Mouse (Mus musculus): ENCODE measurements around the gene Prnp. TPM values are rescaled to one million over a fixed set of nuclear protein-coding genes. Genes with fewer than 3 reads are reported as not detected.

Prnp gene
- polyA plus RNA-seq, 1 experiment from 2014 or later = 148 TPM

GRCm38 (mm10) chr2:131952456-131952855 lies 42.7 kb downstream of the Prnp start:
- no peak overlapping the region for H3K4me3 ChIP-seq (replicated peaks)
- H3K27ac ChIP-seq (replicated peaks) = no peak overlapping the region
- H3K36me3 ChIP-seq = no peaks in the 10 kb centered on the region
- H3K4me2 ChIP-seq = peak overlapping the region; percentile 43; the same call in 1 of the 2 replicates
- ATAC-seq (ENCODE audit: low FRiP score) = no peak
- peaks cover 29% of the 10 kb centered on the region for H3K4me1 ChIP-seq
- peaks cover 30% of the 10 kb centered on the region for H3K27me3 ChIP-seq (replicated peaks)
- WGBS = 50% methylated on average over 2 of the region's 2 CpGs
- no peak overlapping the region for H3K9ac ChIP-seq (replicated peaks)
- H3K9me3 ChIP-seq (replicated peaks) = no peaks in the 10 kb centered on the region

GRCm38 (mm10) chr2:131952961-131953538 lies 43.3 kb downstream of the Prnp start:
- peak overlapping the region; percentile 43 for H3K4me2 ChIP-seq
- no peak for ATAC-seq (ENCODE audit: low FRiP score)
- H3K27ac ChIP-seq (replicated peaks) = no peak overlapping the region
- no peaks in the 10 kb centered on the region for H3K36me3 ChIP-seq
- peaks cover 30% of the 10 kb centered on the region for H3K27me3 ChIP-seq (replicated peaks)
- 19% methylated on average over 29 of the region's 29 CpGs for WGBS
- H3K9ac ChIP-seq (replicated peaks) = no peak overlapping the region
- H3K4me3 ChIP-seq (replicated peaks) = no peak overlapping the region; the same call in 1 of the 2 replicates
- H3K9me3 ChIP-seq (replicated peaks) = no peaks in the 10 kb centered on the region
- peaks cover 29% of the 10 kb centered on the region for H3K4me1 ChIP-seq

GRCm38 (mm10) chr2:131953711-131954110 lies 44.0 kb downstream of the Prnp start:
- Histone ChIP-seq H3K9ac (replicated peaks) (no peak overlapping the region), H3K36me3 (no peaks in the 10 kb centered on the region), H3K27me3 (replicated peaks) (peaks cover 30% of the 10 kb centered on the region), H3K27ac (replicated peaks) (no peak overlapping the region), H3K4me1 (peaks cover 29% of the 10 kb centered on the region), H3K9me3 (replicated peaks) (no peaks in the 10 kb centered on the region), H3K4me2 (0 out of 2 replicates have a peak overlapping the region, but pooled peaks have one; percentile 43), H3K4me3 (replicated peaks) (no peak overlapping the region)
- ATAC-seq (ENCODE audit: low FRiP score) = no peak
- 92% methylated on average over 4 of the region's 4 CpGs for WGBS

- whole genome bisulfite sequencing = 61% methylated on average over 9 of the region's 9 CpGs
- Histone ChIP-seq H3K27ac (replicated peaks) (no peak overlapping the region), H3K4me2 (peak overlapping the region; percentile 75), H3K9ac (replicated peaks) (no peak overlapping the region), H3K4me1 (peaks cover 29% of the 10 kb centered on the region), H3K27me3 (replicated peaks) (peaks cover 30% of the 10 kb centered on the region), H3K9me3 (replicated peaks) (no peaks in the 10 kb centered on the region), H3K4me3 (replicated peaks) (peak overlapping the region; percentile 45), H3K36me3 (no peaks in the 10 kb centered on the region)
- peak; percentile 30; the same call in 1 of the 2 replicates for ATAC-seq (ENCODE audit: low FRiP score)
Observed at GRCm38 (mm10) chr2:131954835-131955234, 45.1 kb downstream of the Prnp start.

- 0 out of 2 replicates have a peak overlapping the region, but pooled peaks have one; percentile 17 for H3K9ac ChIP-seq (replicated peaks)
- peaks cover 30% of the 10 kb centered on the region for H3K27me3 ChIP-seq (replicated peaks)
- no peaks in the 10 kb centered on the region for H3K9me3 ChIP-seq (replicated peaks)
- H3K4me2 ChIP-seq = peak overlapping the region; percentile 75
- ATAC-seq (ENCODE audit: low FRiP score) = peak; percentile 82
- H3K36me3 ChIP-seq = no peaks in the 10 kb centered on the region
- H3K4me3 ChIP-seq (replicated peaks) = peak overlapping the region; percentile 45
- H3K27ac ChIP-seq (replicated peaks) = no peak overlapping the region
- WGBS = 2% methylated on average over 17 of the region's 17 CpGs
- H3K4me1 ChIP-seq = peaks cover 25% of the 10 kb centered on the region
Observed at GRCm38 (mm10) chr2:131955264-131955663, 45.5 kb downstream of the Prnp start.

GRCm38 (mm10) chr2:131956336-131957256 lies 46.9 kb downstream of the Prnp start:
- Histone ChIP-seq H3K4me3 (replicated peaks) (no peak overlapping the region), H3K9me3 (replicated peaks) (no peaks in the 10 kb centered on the region), H3K27ac (replicated peaks) (no peak overlapping the region), H3K36me3 (no peaks in the 10 kb centered on the region), H3K27me3 (replicated peaks) (peaks cover 29% of the 10 kb centered on the region), H3K4me2 (no peak overlapping the region), H3K4me1 (peaks cover 19% of the 10 kb centered on the region), H3K9ac (replicated peaks) (no peak overlapping the region)
- 82% methylated on average over 7 of the region's 7 CpGs for WGBS
- ATAC-seq (ENCODE audit: low FRiP score) = no peak

- Histone ChIP-seq H3K4me1 (peaks cover 15% of the 10 kb centered on the region), H3K9ac (replicated peaks) (no peak overlapping the region), H3K27me3 (replicated peaks) (peaks cover 19% of the 10 kb centered on the region), H3K4me2 (no peak overlapping the region), H3K9me3 (replicated peaks) (no peaks in the 10 kb centered on the region), H3K36me3 (no peaks in the 10 kb centered on the region), H3K27ac (replicated peaks) (no peak overlapping the region), H3K4me3 (replicated peaks) (no peak overlapping the region)
- 66% methylated on average over 9 of the region's 9 CpGs for WGBS
- ATAC-seq (ENCODE audit: low FRiP score) = no peak
Observed at GRCm38 (mm10) chr2:131957731-131958222, 48.0 kb downstream of the Prnp start.

GRCm38 (mm10) chr2:131961671-131962070 lies 51.9 kb downstream of the Prnp start:
- no peaks in the 10 kb centered on the region for H3K27me3 ChIP-seq (replicated peaks)
- H3K4me1 ChIP-seq = no peaks in the 10 kb centered on the region
- ATAC-seq (ENCODE audit: low FRiP score) = no peak

GRCm38 (mm10) chr2:131970597-131970996 lies 60.9 kb downstream of the Prnp start:
- Histone ChIP-seq H3K4me3 (replicated peaks) (no peak overlapping the region), H3K27ac (replicated peaks) (no peak overlapping the region)
- WGBS = 89% methylated on average over 2 of the region's 2 CpGs

More at GRCm38 (mm10) chr2:131961671-131962070, 51.9 kb downstream of the Prnp start:
- H3K9me3 ChIP-seq (replicated peaks) = no peaks in the 10 kb centered on the region
- H3K4me2 ChIP-seq = no peak overlapping the region
- 82% methylated on average over 2 of the region's 2 CpGs for WGBS
- no peaks in the 10 kb centered on the region for H3K36me3 ChIP-seq
- H3K27ac ChIP-seq (replicated peaks) = no peak overlapping the region
- H3K9ac ChIP-seq (replicated peaks) = no peak overlapping the region
- H3K4me3 ChIP-seq (replicated peaks) = no peak overlapping the region

GRCm38 (mm10) chr2:131971098-131971497 lies 61.4 kb downstream of the Prnp start:
- Histone ChIP-seq H3K4me1 (no peaks in the 10 kb centered on the region), H3K27ac (replicated peaks) (no peak overlapping the region), H3K27me3 (replicated peaks) (no peaks in the 10 kb centered on the region), H3K36me3 (no peaks in the 10 kb centered on the region), H3K9ac (replicated peaks) (no peak overlapping the region), H3K9me3 (replicated peaks) (no peaks in the 10 kb centered on the region), H3K4me3 (replicated peaks) (no peak overlapping the region), H3K4me2 (no peak overlapping the region)
- WGBS = 80% methylated on average over 4 of the region's 4 CpGs
- ATAC-seq (ENCODE audit: low FRiP score) = no peak

More at GRCm38 (mm10) chr2:131970597-131970996, 60.9 kb downstream of the Prnp start:
- no peaks in the 10 kb centered on the region for H3K36me3 ChIP-seq
- no peaks in the 10 kb centered on the region for H3K4me1 ChIP-seq
- no peaks in the 10 kb centered on the region for H3K27me3 ChIP-seq (replicated peaks)
- no peak for ATAC-seq (ENCODE audit: low FRiP score)
- no peak overlapping the region for H3K9ac ChIP-seq (replicated peaks)
- no peaks in the 10 kb centered on the region for H3K9me3 ChIP-seq (replicated peaks)
- no peak overlapping the region for H3K4me2 ChIP-seq

- 72% methylated on average over 3 of the region's 3 CpGs for WGBS
- H3K9me3 ChIP-seq (replicated peaks) = no peaks in the 10 kb centered on the region
- no peak overlapping the region for H3K4me3 ChIP-seq (replicated peaks)
- no peak overlapping the region for H3K9ac ChIP-seq (replicated peaks)
- H3K36me3 ChIP-seq = no peaks in the 10 kb centered on the region
- H3K27me3 ChIP-seq (replicated peaks) = no peaks in the 10 kb centered on the region; the same call in 1 of the 2 replicates
- ATAC-seq (ENCODE audit: low FRiP score) = no peak
- H3K4me2 ChIP-seq = no peak overlapping the region
- no peak overlapping the region for H3K27ac ChIP-seq (replicated peaks)
- H3K4me1 ChIP-seq = no peaks in the 10 kb centered on the region
Observed at GRCm38 (mm10) chr2:131976663-131977062, 66.9 kb downstream of the Prnp start.

Measured in neural tube, embryonic 15.5 days (tissue).